Mouse (Mus musculus) heart, embryonic 15.5 days (tissue): ENCODE data around the gene Pan3. TPM values are rescaled to one million over a fixed set of nuclear protein-coding genes. Genes with fewer than 3 reads are reported as not detected.

Experiments used
- ATAC-seq: fragments of 200-750 bp; cut with Nextera tagmentation; replicated peaks from 2 replicates; pipeline ENCODE4 v1.8.0; 2017; ENCODE audit warnings: low read depth, moderate TSS enrichment; ENCODE audit not compliant: insufficient number of reproducible peaks, insufficient read depth, low FRiP score
- H3K27ac ChIP-seq: fragments of 300-500 bp; sonication (generic); 2 replicates; pipeline ENCODE4 v1.5.1; 2015; ENCODE audit warnings: mild to moderate bottlenecking, inconsistent platforms
- H3K27me3 ChIP-seq: fragments of 300-500 bp; sonication (generic); 2 replicates; pipeline ENCODE4 v1.6.1; 2015; ENCODE audit warnings: inconsistent platforms
- H3K36me3 ChIP-seq: fragments of 300-500 bp; sonication (generic); 2 replicates; pipeline ENCODE4 v1.6.1; 2015; ENCODE audit warnings: mild to moderate bottlenecking, inconsistent platforms
- H3K4me1 ChIP-seq: fragments of 300-500 bp; sonication (generic); replicated peaks from 2 replicates; pipeline ENCODE4 v1.6.1; 2015; ENCODE audit warnings: inconsistent platforms
- H3K4me2 ChIP-seq: fragments of 300-500 bp; sonication (generic); 2 replicates; pipeline ENCODE4 v1.6.1; 2015; ENCODE audit warnings: inconsistent platforms, mild to moderate bottlenecking, moderate library complexity
- H3K4me3 ChIP-seq: fragments of 300-500 bp; sonication (generic); 2 replicates; pipeline ENCODE4 v1.5.1; 2015; ENCODE audit warnings: mild to moderate bottlenecking, inconsistent platforms
- H3K9ac ChIP-seq: fragments of 300-500 bp; sonication (generic); 2 replicates; pipeline ENCODE4 v1.6.1; 2015; ENCODE audit warnings: mild to moderate bottlenecking, inconsistent platforms
- H3K9me3 ChIP-seq: fragments of 300-500 bp; sonication (generic); replicated peaks from 2 replicates; pipeline ENCODE4 v1.6.1; 2016; ENCODE audit warnings: inconsistent platforms
- WGBS: fragments of 180-500 bp; shearing (Covaris S2); methylation state at CpG from one replicate; pipeline ENCODE4 v1.1.7; 2015; ENCODE audit warnings: mixed read lengths; 5-methylcytosine and 5-hydroxymethylcytosine counted together
- polyA plus RNA-seq: library from polyadenylated mRNA; unstranded; fragments of >200 nt; fragmentation: Nextera tagmentation; extraction: Ambion mirVana; gene quantifications from 2 replicates; pipeline ENCODE4 v1.2.1, GENCODE M21; 2015

Gene Pan3
- polyA plus RNA-seq, 1 experiment from 2014 or later: 43.5 TPM

DNA sequence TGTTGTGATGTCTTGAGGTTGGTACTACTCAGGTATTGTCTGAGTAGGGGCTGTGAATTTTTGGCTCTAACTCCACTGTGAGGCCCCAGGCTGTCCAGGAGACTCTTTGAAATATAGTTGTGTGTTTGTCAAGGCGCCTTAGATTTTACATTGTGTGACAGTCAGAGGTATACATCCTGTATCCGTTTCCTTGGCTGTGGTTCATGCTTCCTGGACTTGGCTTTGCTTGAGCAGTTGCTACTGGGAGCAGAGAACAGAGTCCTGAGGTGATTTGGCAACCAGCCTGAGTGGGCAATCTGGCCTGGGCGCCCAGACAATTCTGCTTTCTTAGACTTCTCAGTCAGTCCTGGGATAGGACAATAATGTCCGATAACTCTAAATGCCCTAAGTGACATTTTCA is 5.3 kb downstream of the Pan3 start:
- Histone ChIP-seq H3K36me3 (no peaks in the 10 kb centered on the region), H3K9ac (no peak overlapping the region), H3K27ac (peak overlapping the region; percentile 43), H3K9me3 (no peaks in the 10 kb centered on the region), H3K27me3 (no peaks in the 10 kb centered on the region), H3K4me1 (peaks cover 61% of the 10 kb centered on the region), H3K4me3 (no peak overlapping the region), H3K4me2 (peak overlapping the region; percentile 30)
- WGBS: 44% methylated on average over 4 of the region's 4 CpGs
- ATAC-seq: no peak

DNA sequence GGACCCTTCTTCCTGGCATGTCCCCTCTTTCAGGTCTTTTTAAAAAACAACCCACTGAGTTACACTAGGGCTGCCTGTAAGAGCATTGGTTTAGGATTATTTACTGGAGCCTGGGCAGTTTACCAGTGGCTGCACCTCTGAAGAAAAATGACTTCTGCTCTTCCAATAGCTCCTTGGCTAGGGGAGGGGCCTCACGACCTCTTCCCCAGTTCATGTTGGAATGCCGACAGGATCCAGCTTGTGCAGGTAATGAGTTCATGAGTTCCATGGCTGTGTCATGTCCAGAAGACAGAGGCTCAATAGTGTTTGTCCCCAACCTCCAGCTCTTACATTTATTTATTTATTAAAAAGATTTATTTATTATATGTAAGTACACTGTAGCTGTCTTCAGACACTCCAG is 5.8 kb downstream of the Pan3 start:
- WGBS: 55% methylated on average over 2 of the region's 2 CpGs
- H3K27ac ChIP-seq: peak overlapping the region; percentile 43
- H3K27me3 ChIP-seq: no peaks in the 10 kb centered on the region
- H3K4me1 ChIP-seq: peaks cover 61% of the 10 kb centered on the region
- H3K4me3 ChIP-seq: no peak overlapping the region
- H3K4me2 ChIP-seq: peak overlapping the region; percentile 30
- no peak overlapping the region for H3K9ac ChIP-seq
- no peak for ATAC-seq
- no peaks in the 10 kb centered on the region for H3K36me3 ChIP-seq
- no peaks in the 10 kb centered on the region for H3K9me3 ChIP-seq

DNA sequence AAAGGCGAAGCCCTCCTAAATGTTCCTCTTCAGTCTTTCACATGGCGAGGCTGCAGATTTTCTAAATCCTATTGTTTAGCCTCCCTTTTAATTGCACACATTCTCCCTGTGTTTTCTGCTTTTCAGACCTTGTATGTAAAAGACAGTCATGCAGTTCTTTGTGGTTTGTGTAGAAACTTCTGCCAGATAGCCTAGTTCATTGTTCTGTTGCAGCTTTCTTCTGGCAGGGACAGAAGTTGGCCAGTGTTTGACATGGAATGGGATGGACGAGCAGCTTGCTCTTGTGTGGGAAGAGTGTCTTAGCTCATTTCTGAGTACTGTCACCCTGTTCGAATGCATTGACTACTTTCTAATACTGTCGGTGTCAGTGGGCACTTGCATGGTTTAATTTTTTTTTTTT is 6.5 kb downstream of the Pan3 start:
- H3K4me1 ChIP-seq: peaks cover 63% of the 10 kb centered on the region
- H3K27ac ChIP-seq: no peak overlapping the region
- 78% methylated on average over 5 of the region's 5 CpGs for WGBS
- no peak overlapping the region for H3K4me2 ChIP-seq
- H3K27me3 ChIP-seq: no peaks in the 10 kb centered on the region
- H3K36me3 ChIP-seq: no peaks in the 10 kb centered on the region
- H3K9me3 ChIP-seq: no peaks in the 10 kb centered on the region
- no peak overlapping the region for H3K9ac ChIP-seq
- ATAC-seq: no peak
- no peak overlapping the region for H3K4me3 ChIP-seq

DNA sequence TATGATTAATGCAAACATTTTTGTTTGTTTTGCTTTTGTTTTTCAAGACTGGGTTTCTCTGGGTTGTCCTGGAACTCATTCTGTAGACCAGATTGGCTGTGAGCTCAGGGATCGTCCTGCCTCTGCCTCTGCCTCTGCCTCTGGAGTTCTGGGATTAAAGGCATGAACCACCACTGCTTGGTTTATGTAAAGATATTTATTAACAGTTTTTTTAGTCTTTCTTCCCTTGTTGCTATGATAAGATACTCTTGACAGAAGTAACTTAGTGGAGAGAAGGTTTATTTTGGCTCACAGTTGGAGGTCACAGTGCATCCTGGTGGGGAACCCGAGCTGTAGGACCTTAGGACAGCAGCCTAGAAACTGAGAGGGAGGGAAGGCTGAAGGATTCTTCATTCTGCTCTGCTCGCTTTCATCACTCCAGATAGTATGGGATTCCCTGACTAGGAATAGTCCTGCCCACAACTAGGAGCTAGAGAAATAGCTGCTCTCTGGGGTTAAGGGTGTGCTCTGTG is 11.1 kb downstream of the Pan3 start:
- Histone ChIP-seq H3K9me3 (no peaks in the 10 kb centered on the region), H3K4me3 (no peak overlapping the region), H3K4me1 (peaks cover 47% of the 10 kb centered on the region), H3K4me2 (no peak overlapping the region), H3K36me3 (no peaks in the 10 kb centered on the region), H3K27ac (no peak overlapping the region), H3K27me3 (no peaks in the 10 kb centered on the region), H3K9ac (no peak overlapping the region)
- 55% methylated on average over 3 of the region's 3 CpGs for WGBS
- no peak for ATAC-seq

DNA sequence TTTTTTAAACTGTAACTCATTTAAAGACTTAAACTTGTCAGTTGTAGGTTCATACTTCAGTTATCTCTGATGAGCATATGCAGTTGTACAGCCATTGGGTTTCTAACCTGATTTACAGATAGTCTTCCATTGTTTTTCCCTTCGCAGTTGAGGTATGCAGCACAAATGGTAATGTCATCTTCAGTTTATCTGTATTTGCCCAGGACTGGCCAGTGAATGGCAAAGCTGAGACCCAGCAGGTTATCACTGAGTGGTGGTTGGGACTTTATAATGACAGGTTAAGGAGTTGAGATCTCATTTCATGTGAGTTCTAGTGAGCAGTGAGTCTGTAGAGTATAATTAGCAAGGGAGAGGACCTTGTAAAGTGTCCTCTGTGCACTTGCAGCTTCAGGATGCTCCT is 12.0 kb downstream of the Pan3 start:
- no peak for ATAC-seq
- H3K9ac ChIP-seq: no peak overlapping the region
- H3K9me3 ChIP-seq: no peaks in the 10 kb centered on the region
- H3K27ac ChIP-seq: no peak overlapping the region
- H3K4me3 ChIP-seq: no peak overlapping the region
- no peaks in the 10 kb centered on the region for H3K27me3 ChIP-seq
- WGBS: 42% methylated on average over 1 of the region's 1 CpGs
- H3K4me2 ChIP-seq: no peak overlapping the region
- H3K4me1 ChIP-seq: peaks cover 45% of the 10 kb centered on the region
- no peaks in the 10 kb centered on the region for H3K36me3 ChIP-seq

DNA sequence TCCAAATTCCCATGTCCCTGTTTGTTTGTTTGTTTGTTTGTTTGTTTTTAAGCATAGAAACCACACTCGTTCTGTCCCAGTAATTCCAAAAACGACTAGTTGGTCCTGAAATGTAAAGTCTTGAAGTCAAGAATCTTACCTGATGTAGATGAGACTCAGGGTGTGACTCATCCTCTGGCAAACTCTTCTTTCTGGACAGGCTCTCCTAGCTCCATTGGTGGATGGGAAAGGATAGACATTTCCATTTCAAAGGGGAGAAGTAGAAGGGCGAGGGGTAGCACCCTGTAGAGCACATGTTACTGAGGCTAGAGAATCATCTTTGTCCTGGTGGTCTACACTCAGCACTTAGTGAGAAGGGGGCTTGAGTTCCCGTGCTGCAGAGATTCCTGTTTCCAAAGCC is 12.8 kb downstream of the Pan3 start:
- H3K4me2 ChIP-seq: no peak overlapping the region
- H3K4me1 ChIP-seq: peaks cover 45% of the 10 kb centered on the region
- no peaks in the 10 kb centered on the region for H3K36me3 ChIP-seq
- H3K4me3 ChIP-seq: no peak overlapping the region
- WGBS: 73% methylated on average over 4 of the region's 4 CpGs
- no peaks in the 10 kb centered on the region for H3K27me3 ChIP-seq
- ATAC-seq: no peak
- H3K9ac ChIP-seq: no peak overlapping the region
- no peaks in the 10 kb centered on the region for H3K9me3 ChIP-seq
- no peak overlapping the region for H3K27ac ChIP-seq

DNA sequence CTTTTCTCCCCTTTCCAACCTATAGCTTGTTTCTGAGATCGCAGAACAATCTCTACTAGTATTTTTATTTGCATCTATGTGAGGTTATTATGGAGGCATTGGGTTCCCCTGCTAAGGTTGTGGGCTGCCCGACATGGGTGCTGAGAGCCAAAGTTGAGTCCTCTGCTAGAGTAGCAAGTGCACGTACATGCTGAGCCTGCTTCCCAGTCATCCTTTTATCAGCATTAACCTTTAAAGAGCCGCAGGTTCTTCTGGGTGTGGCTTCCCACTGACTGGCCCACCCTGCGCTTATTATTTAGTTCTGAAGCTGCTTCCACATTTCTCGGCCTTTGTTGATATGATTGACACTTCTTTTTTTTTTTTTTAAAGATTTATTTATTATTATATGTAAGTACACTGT is 14.3 kb downstream of the Pan3 start:
- Histone ChIP-seq H3K4me2 (no peak overlapping the region), H3K9me3 (no peaks in the 10 kb centered on the region), H3K27ac (no peak overlapping the region; the same call in 1 of the 2 replicates), H3K9ac (no peak overlapping the region), H3K4me1 (peaks cover 48% of the 10 kb centered on the region), H3K4me3 (no peak overlapping the region), H3K27me3 (no peaks in the 10 kb centered on the region), H3K36me3 (no peaks in the 10 kb centered on the region)
- 69% methylated on average over 6 of the region's 6 CpGs for WGBS
- no peak for ATAC-seq

DNA sequence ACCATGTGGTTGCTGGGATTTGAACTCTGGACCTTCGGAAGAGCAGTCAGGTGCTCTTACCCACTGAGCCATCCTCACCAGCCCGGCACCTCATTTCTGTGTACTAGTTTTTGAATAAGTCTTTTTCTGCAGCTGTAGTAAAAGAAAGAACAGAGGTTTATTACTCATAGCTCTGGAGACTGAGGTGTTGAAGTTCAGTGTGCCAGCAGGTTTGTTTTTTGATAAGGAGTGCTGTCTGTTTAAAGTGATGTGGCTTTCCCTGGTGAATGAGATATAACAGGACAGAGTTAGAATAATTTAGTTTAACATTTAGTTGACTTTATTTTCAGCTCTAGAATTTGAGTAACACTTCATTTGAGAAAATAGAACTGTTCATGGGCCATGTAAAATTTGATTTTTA is 14.8 kb downstream of the Pan3 start:
- ATAC-seq: no peak
- H3K36me3 ChIP-seq: no peaks in the 10 kb centered on the region
- no peak overlapping the region for H3K9ac ChIP-seq
- H3K27me3 ChIP-seq: no peaks in the 10 kb centered on the region
- H3K9me3 ChIP-seq: no peaks in the 10 kb centered on the region
- WGBS: 60% methylated on average over 2 of the region's 2 CpGs
- H3K4me3 ChIP-seq: no peak overlapping the region
- H3K27ac ChIP-seq: no peak overlapping the region
- H3K4me2 ChIP-seq: no peak overlapping the region
- peaks cover 48% of the 10 kb centered on the region for H3K4me1 ChIP-seq

DNA sequence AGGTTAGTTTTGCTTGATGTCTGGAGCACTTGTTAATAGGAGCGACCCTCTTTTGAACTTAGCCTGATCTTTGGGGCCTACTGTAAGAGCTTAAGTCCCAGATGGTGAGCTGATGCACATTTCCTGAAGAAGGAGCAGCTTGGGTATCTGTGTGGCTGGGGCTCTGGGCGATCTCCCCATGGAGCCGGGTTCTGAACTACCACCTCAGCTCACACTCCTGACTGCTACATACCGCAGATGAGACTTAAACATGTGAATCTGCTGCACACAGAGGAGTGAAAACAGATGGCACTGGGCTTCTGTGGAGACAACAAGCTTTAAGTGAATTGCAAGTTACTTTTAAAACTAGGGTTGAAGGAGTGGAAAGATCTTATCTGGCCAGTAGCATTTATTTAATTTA is 15.3 kb downstream of the Pan3 start:
- H3K9ac ChIP-seq: no peak overlapping the region
- no peaks in the 10 kb centered on the region for H3K9me3 ChIP-seq
- no peaks in the 10 kb centered on the region for H3K27me3 ChIP-seq
- H3K27ac ChIP-seq: no peak overlapping the region
- WGBS: 73% methylated on average over 4 of the region's 4 CpGs
- peaks cover 48% of the 10 kb centered on the region for H3K4me1 ChIP-seq
- no peak overlapping the region for H3K4me2 ChIP-seq
- no peaks in the 10 kb centered on the region for H3K36me3 ChIP-seq
- ATAC-seq: no peak
- H3K4me3 ChIP-seq: no peak overlapping the region

DNA sequence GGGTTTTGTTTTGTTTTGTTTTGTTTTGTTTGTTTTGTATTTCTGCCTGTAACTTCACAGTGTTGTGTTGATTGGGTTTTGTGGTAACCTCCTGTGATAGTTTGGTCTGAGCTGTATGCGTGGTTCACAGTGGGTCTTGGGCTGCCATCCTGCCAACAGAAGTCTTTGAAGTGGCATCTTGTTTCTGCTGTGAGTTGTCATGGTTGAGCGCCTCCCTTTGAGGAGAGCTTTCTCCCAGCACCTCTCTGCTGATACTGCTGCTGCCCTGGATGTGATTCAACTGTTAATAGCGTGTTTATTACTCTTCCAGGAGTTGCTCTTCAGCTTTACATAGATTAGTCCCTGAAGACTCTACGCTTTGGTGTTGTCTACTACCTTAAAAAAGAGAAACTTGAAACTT is 18.6 kb downstream of the Pan3 start:
- no peak overlapping the region for H3K4me3 ChIP-seq
- no peaks in the 10 kb centered on the region for H3K9me3 ChIP-seq
- H3K27me3 ChIP-seq: no peaks in the 10 kb centered on the region
- no peak overlapping the region for H3K9ac ChIP-seq
- H3K4me1 ChIP-seq: peaks cover 40% of the 10 kb centered on the region
- H3K36me3 ChIP-seq: 0 out of 2 replicates have a peak, but pooled peaks cover 5% of the 10 kb centered on the region
- H3K4me2 ChIP-seq: no peak overlapping the region
- WGBS: 57% methylated on average over 4 of the region's 4 CpGs
- no peak overlapping the region for H3K27ac ChIP-seq
- no peak for ATAC-seq

DNA sequence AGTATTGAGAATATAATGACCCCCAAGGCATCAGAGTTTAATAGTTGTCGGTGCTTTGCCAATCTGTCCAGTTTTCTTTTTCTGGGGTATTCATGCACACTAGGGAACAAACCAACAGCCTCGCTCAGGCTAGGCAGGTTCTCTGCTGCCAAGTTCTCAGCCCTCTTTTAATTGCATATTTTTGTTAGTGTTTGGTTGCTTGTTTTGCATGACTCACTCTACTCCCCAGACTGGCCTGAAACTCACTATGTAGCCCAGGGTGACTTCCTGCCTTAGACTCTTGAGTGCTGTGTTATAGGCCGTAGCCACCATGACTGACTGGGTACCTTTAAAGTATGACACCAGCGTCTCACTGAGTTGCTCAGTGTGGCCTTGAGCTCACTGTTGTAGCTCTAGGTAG is 19.0 kb downstream of the Pan3 start:
- ATAC-seq: no peak
- H3K4me3 ChIP-seq: no peak overlapping the region
- WGBS: 78% methylated on average over 4 of the region's 4 CpGs
- H3K36me3 ChIP-seq: 0 out of 2 replicates have a peak, but pooled peaks cover 5% of the 10 kb centered on the region
- no peak overlapping the region for H3K27ac ChIP-seq
- H3K4me1 ChIP-seq: peaks cover 38% of the 10 kb centered on the region
- H3K9ac ChIP-seq: no peak overlapping the region
- no peaks in the 10 kb centered on the region for H3K9me3 ChIP-seq
- no peak overlapping the region for H3K4me2 ChIP-seq
- no peaks in the 10 kb centered on the region for H3K27me3 ChIP-seq

DNA sequence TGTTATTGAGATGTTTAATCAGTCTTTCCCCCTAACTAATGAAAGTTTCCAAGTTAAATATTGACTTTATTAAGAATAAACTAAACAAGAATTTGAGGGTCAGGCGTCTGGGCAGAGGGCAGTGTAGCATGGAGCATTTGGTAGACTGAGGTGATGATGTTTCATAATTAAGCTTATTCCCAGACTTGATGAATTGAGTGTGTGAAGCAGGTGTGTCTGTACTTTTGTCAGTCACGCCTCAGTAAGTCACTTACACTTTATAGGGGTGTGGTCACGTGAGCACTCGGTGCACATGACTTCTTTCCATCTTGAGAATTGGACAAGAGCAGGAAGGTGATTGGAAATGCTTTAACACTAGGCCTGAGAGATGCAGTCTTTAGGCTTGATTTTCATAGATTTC is 26.5 kb downstream of the Pan3 start:
- Histone ChIP-seq H3K4me3 (no peak overlapping the region), H3K9ac (no peak overlapping the region), H3K36me3 (peaks cover 23% of the 10 kb centered on the region; the same call in 1 of the 2 replicates), H3K27me3 (no peaks in the 10 kb centered on the region), H3K4me1 (peaks cover 5% of the 10 kb centered on the region), H3K4me2 (no peak overlapping the region), H3K27ac (no peak overlapping the region), H3K9me3 (no peaks in the 10 kb centered on the region)
- ATAC-seq: no peak
- 86% methylated on average over 4 of the region's 4 CpGs for WGBS
